Mouse (Mus musculus) lung, embryonic 15.5 days (tissue): Measurements from ENCODE around the gene Nop53. TPM values are rescaled to one million over a fixed set of nuclear protein-coding genes. Genes with fewer than 3 reads are reported as not detected.
A peak's percentile ranks its signal among the peaks of the same experiment; 100 is the strongest.

Experiments
- ATAC-seq: fragments of 200-750 bp; cut with Nextera tagmentation; 2 replicates; pipeline ENCODE4 v1.8.0; 2017; ENCODE audit warnings: moderate number of reproducible peaks, borderline replicate concordance; ENCODE audit not compliant: low FRiP score, low TSS enrichment; ENCODE audit errors: extremely low read depth
- H3K27ac ChIP-seq: fragments of 300-500 bp; sonication (generic); 2 replicates; pipeline ENCODE4 v1.5.1; 2015; ENCODE audit warnings: moderate library complexity, mild to moderate bottlenecking, inconsistent platforms
- H3K27me3 ChIP-seq: fragments of 300-500 bp; sonication (generic); 2 replicates; pipeline ENCODE4 v1.6.1; 2015; ENCODE audit warnings: inconsistent platforms
- H3K36me3 ChIP-seq: fragments of 300-500 bp; sonication (generic); 2 replicates; pipeline ENCODE4 v1.6.1; 2015; ENCODE audit warnings: inconsistent platforms
- H3K4me1 ChIP-seq: fragments of 300-500 bp; sonication (generic); 2 replicates; pipeline ENCODE4 v1.6.1; 2015; ENCODE audit warnings: inconsistent platforms
- H3K4me2 ChIP-seq: fragments of 300-500 bp; sonication (generic); 2 replicates; pipeline ENCODE4 v1.6.1; 2015; ENCODE audit warnings: inconsistent platforms, mild to moderate bottlenecking, moderate library complexity
- H3K4me3 ChIP-seq: fragments of 300-500 bp; sonication (generic); 2 replicates; pipeline ENCODE4 v1.5.1; 2015; ENCODE audit warnings: mild to moderate bottlenecking, inconsistent platforms
- H3K9ac ChIP-seq: fragments of 300-500 bp; sonication (generic); 2 replicates; pipeline ENCODE4 v1.6.1; 2015; ENCODE audit warnings: inconsistent platforms
- H3K9me3 ChIP-seq: fragments of 300-500 bp; sonication (generic); 2 replicates; pipeline ENCODE4 v1.6.1; 2016; ENCODE audit warnings: inconsistent platforms
- WGBS: fragments of 180-500 bp; shearing (Covaris S2); methylation state at CpG from one replicate; pipeline ENCODE4 v1.1.7; 2015; 5-methylcytosine and 5-hydroxymethylcytosine counted together
- polyA plus RNA-seq: library from polyadenylated mRNA; unstranded; fragments of >200 nt; fragmentation: Nextera tagmentation; extraction: Ambion mirVana; gene quantifications from 2 replicates; pipeline ENCODE4 v1.2.1, GENCODE M21; 2015

Nop53 gene
- polyA plus RNA-seq, 1 experiment from 2014 or later = 189 TPM

GRCm38 (mm10) chr7:15969674-15970073 lies 23.8 kb upstream of the Nop53 start:
- Histone ChIP-seq H3K9me3 (no peaks in the 10 kb centered on the region), H3K36me3 (peaks cover 39% of the 10 kb centered on the region), H3K9ac (no peak overlapping the region), H3K4me1 (peaks cover 17% of the 10 kb centered on the region), H3K4me3 (no peak overlapping the region), H3K27ac (no peak overlapping the region), H3K4me2 (no peak overlapping the region), H3K27me3 (no peaks in the 10 kb centered on the region)
- no peak for ATAC-seq
- 76% methylated on average over 3 of the region's 3 CpGs for WGBS

GRCm38 (mm10) chr7:15968322-15968721 lies 22.4 kb upstream of the Nop53 start:
- no peak overlapping the region for H3K4me2 ChIP-seq

GRCm38 (mm10) chr7:15967312-15967711 lies 21.4 kb upstream of the Nop53 start, which contains the start of gene Ehd2:
Gene Ehd2 (minus strand): TSS chr7:15967567.
- peak within 1 kb of the TSS; percentile 63 for H3K4me3 ChIP-seq
- H3K27me3 ChIP-seq = no peaks in the 10 kb centered on the region
- H3K27ac ChIP-seq = peak within 1 kb of the TSS; percentile 55; the same call in 1 of the 2 replicates
- H3K36me3 ChIP-seq = peaks cover 16% of the 10 kb centered on the region
- no peaks in the 10 kb centered on the region for H3K9me3 ChIP-seq
- peak within 1 kb of the TSS; percentile 66 for H3K9ac ChIP-seq
- WGBS = 0% methylated on average over 20 of the region's 22 CpGs
- H3K4me1 ChIP-seq = peaks cover 41% of the 10 kb centered on the region
- peak; percentile 84 for ATAC-seq
- H3K4me2 ChIP-seq = peak within 1 kb of the TSS; percentile 62

More at GRCm38 (mm10) chr7:15968322-15968721, 22.4 kb upstream of the Nop53 start:
- Histone ChIP-seq H3K4me3 (no peak overlapping the region), H3K36me3 (peaks cover 26% of the 10 kb centered on the region), H3K27me3 (no peaks in the 10 kb centered on the region), H3K9ac (no peak overlapping the region), H3K9me3 (no peaks in the 10 kb centered on the region), H3K4me1 (peaks cover 31% of the 10 kb centered on the region), H3K27ac (no peak overlapping the region)
- no peak for ATAC-seq
- WGBS = 81% methylated on average over 8 of the region's 8 CpGs

- 0 out of 2 replicates have a peak overlapping the region, but pooled peaks have one; percentile 5 for H3K27ac ChIP-seq
Measured at GRCm38 (mm10) chr7:15966489-15966888, 20.6 kb upstream of the Nop53 start.

GRCm38 (mm10) chr7:15963798-15964652 lies 18.2 kb upstream of the Nop53 start:
- peaks cover 62% of the 10 kb centered on the region for H3K4me1 ChIP-seq
- H3K27me3 ChIP-seq = no peaks in the 10 kb centered on the region
- ATAC-seq = no peak
- H3K9ac ChIP-seq = no peak overlapping the region; the same call in 1 of the 2 replicates
- peak overlapping the region; percentile 62 for H3K4me2 ChIP-seq
- H3K4me3 ChIP-seq = no peak overlapping the region
- peak overlapping the region; percentile 96 for H3K27ac ChIP-seq
- H3K36me3 ChIP-seq = peaks cover 9% of the 10 kb centered on the region; the same call in 1 of the 2 replicates
- no peaks in the 10 kb centered on the region for H3K9me3 ChIP-seq
- WGBS = 69% methylated on average over 32 of the region's 32 CpGs

More at GRCm38 (mm10) chr7:15966489-15966888, 20.6 kb upstream of the Nop53 start:
- Histone ChIP-seq H3K9me3 (no peaks in the 10 kb centered on the region), H3K4me3 (peak overlapping the region; percentile 63), H3K36me3 (peaks cover 8% of the 10 kb centered on the region; the same call in 1 of the 2 replicates), H3K4me1 (peaks cover 49% of the 10 kb centered on the region), H3K4me2 (peak overlapping the region; percentile 62), H3K9ac (peak overlapping the region; percentile 66), H3K27me3 (no peaks in the 10 kb centered on the region)
- ATAC-seq = no peak
- 61% methylated on average over 3 of the region's 3 CpGs for WGBS

GRCm38 (mm10) chr7:15962311-15963288 lies 16.7 kb upstream of the Nop53 start:
- H3K9ac ChIP-seq = no peak overlapping the region
- WGBS = 7% methylated on average over 12 of the region's 12 CpGs
- peak overlapping the region; percentile 46 for H3K4me2 ChIP-seq
- no peaks in the 10 kb centered on the region for H3K9me3 ChIP-seq
- H3K36me3 ChIP-seq = peaks cover 22% of the 10 kb centered on the region
- peak overlapping the region; percentile 96 for H3K27ac ChIP-seq
- peak; percentile 79 for ATAC-seq
- peak overlapping the region; percentile 1; the same call in 1 of the 2 replicates for H3K4me3 ChIP-seq
- no peaks in the 10 kb centered on the region for H3K27me3 ChIP-seq
- H3K4me1 ChIP-seq = peaks cover 62% of the 10 kb centered on the region

- H3K4me2 ChIP-seq = peak overlapping the region; percentile 46
- 79% methylated on average over 7 of the region's 7 CpGs for WGBS
- H3K36me3 ChIP-seq = peaks cover 30% of the 10 kb centered on the region
- no peak overlapping the region for H3K4me3 ChIP-seq
- no peak for ATAC-seq
- H3K4me1 ChIP-seq = peaks cover 61% of the 10 kb centered on the region
- no peaks in the 10 kb centered on the region for H3K9me3 ChIP-seq
- H3K9ac ChIP-seq = no peak overlapping the region
- no peaks in the 10 kb centered on the region for H3K27me3 ChIP-seq
- H3K27ac ChIP-seq = peak overlapping the region; percentile 96
Measured at GRCm38 (mm10) chr7:15961798-15962197, 15.9 kb upstream of the Nop53 start.

- Histone ChIP-seq H3K36me3 (peaks cover 36% of the 10 kb centered on the region), H3K4me1 (peaks cover 62% of the 10 kb centered on the region), H3K9me3 (no peaks in the 10 kb centered on the region), H3K27ac (peak overlapping the region; percentile 96), H3K4me3 (no peak overlapping the region), H3K4me2 (no peak overlapping the region; the same call in 1 of the 2 replicates), H3K27me3 (no peaks in the 10 kb centered on the region), H3K9ac (no peak overlapping the region)
- no peak for ATAC-seq
- WGBS = 39% methylated on average over 4 of the region's 4 CpGs
Measured at GRCm38 (mm10) chr7:15961239-15961638, 15.4 kb upstream of the Nop53 start.

GRCm38 (mm10) chr7:15960691-15961090 lies 14.8 kb upstream of the Nop53 start:
- H3K4me2 ChIP-seq = no peak overlapping the region
- H3K27ac ChIP-seq = peak overlapping the region; percentile 96
- H3K9ac ChIP-seq = no peak overlapping the region
- H3K9me3 ChIP-seq = no peaks in the 10 kb centered on the region
- peaks cover 39% of the 10 kb centered on the region for H3K36me3 ChIP-seq
- WGBS = 31% methylated on average over 4 of the region's 4 CpGs
- no peaks in the 10 kb centered on the region for H3K27me3 ChIP-seq
- no peak for ATAC-seq
- no peak overlapping the region for H3K4me3 ChIP-seq
- H3K4me1 ChIP-seq = peaks cover 64% of the 10 kb centered on the region

- no peak overlapping the region for H3K4me2 ChIP-seq
- H3K9ac ChIP-seq = no peak overlapping the region
- H3K27ac ChIP-seq = peak overlapping the region; percentile 92
- H3K36me3 ChIP-seq = peaks cover 78% of the 10 kb centered on the region
- no peaks in the 10 kb centered on the region for H3K27me3 ChIP-seq
- H3K4me1 ChIP-seq = peaks cover 31% of the 10 kb centered on the region
- ATAC-seq = peak; percentile 41; the same call in 1 of the 2 replicates
- H3K4me3 ChIP-seq = no peak overlapping the region
- no peaks in the 10 kb centered on the region for H3K9me3 ChIP-seq
- 48% methylated on average over 5 of the region's 5 CpGs for WGBS
Measured at GRCm38 (mm10) chr7:15956143-15956542, 10.3 kb upstream of the Nop53 start.

- ATAC-seq = peak; percentile 65
- Histone ChIP-seq H3K9me3 (no peaks in the 10 kb centered on the region), H3K27ac (peak overlapping the region; percentile 92), H3K4me1 (peaks cover 24% of the 10 kb centered on the region), H3K36me3 (peaks cover 83% of the 10 kb centered on the region), H3K4me2 (peak overlapping the region; percentile 45), H3K9ac (0 out of 2 replicates have a peak overlapping the region, but pooled peaks have one; percentile 27), H3K4me3 (peak overlapping the region; percentile 22; the same call in 1 of the 2 replicates), H3K27me3 (no peaks in the 10 kb centered on the region)
- WGBS = 27% methylated on average over 5 of the region's 7 CpGs
Measured at GRCm38 (mm10) chr7:15955509-15955908, 9.6 kb upstream of the Nop53 start.
